Mouse (Mus musculus) left cerebral cortex, postnatal 4 days (tissue): ENCODE data around the gene Glra1. TPM values are rescaled to one million over a fixed set of nuclear protein-coding genes. Genes with fewer than 3 reads are reported as not detected.

Source experiments
- microRNA-seq: library from miRNA; unstranded; fragments of <30 nt; microRNA quantifications from one replicate; pipeline ENCODE4 v1.2.0, GENCODE M21; 2022
- total RNA-seq, 2 experiments: library from RNA; stranded (reverse); gene quantifications; 2 replicates each; pipeline ENCODE4 v1.2.3; 2021

The Glra1 gene
- total RNA-seq, 2 experiments from 2014 or later: 0.48 TPM; not detected in 1

Small RNA genes within 50 kb of the gene (microRNA-seq; reads per million reads assigned to microRNA genes)
- gene Mir7652: not detected

Other genes with a start within 250 kb of the Glra1 start
- gene Sparc, start 185.0 kb downstream of the Glra1 start, total RNA-seq: 100 to 1,000 TPM; 228 to 243 TPM
- 100 to 1,000 TPM; 124 to 130 TPM for gene Atox1, start 147.0 kb downstream of the Glra1 start, total RNA-seq
- 10 to 100 TPM; 53.1 to 56.4 TPM for gene G3bp1, start 138.5 kb downstream of the Glra1 start, total RNA-seq